Mouse (Mus musculus) left cerebral cortex, adult 9 months (tissue): Measurements from ENCODE around the gene 1700025C18Rik.

Experiments
- DNase-seq, 2 experiments: peaks; one replicate each; pipeline ENCODE4 v3.0.0; 2022; ENCODE audit warnings: low spot score in 2 of 2

1700025C18Rik gene

GRCm38 (mm10) chr2:165037415-165037814 lies 53.1 kb downstream of the 1700025C18Rik start:
- DNase-seq: no peak

GRCm38 (mm10) chr2:165035058-165035431 lies 55.5 kb downstream of the 1700025C18Rik start:
- no peak for DNase-seq

GRCm38 (mm10) chr2:165034131-165035057 lies 56.2 kb downstream of the 1700025C18Rik start, which contains the start of gene Ncoa5:
Gene Ncoa5, minus strand, starts transcription at chr2:165034867.
- DNase-seq: peak; percentile 92 to 98

- no peak for DNase-seq
These were observed 57.2 kb downstream of the 1700025C18Rik start for GRCm38 (mm10) chr2:165033306-165033705.

GRCm38 (mm10) chr2:165032533-165032932 lies 58.0 kb downstream of the 1700025C18Rik start:
- no peak for DNase-seq
